Mouse (Mus musculus) lung, embryonic 16.5 days (tissue): ENCODE measurements around the gene Slc4a10. TPM values are rescaled to one million over a fixed set of nuclear protein-coding genes. Genes with fewer than 3 reads are reported as not detected.

Experiments
- ATAC-seq: fragments of 200-750 bp; cut with Nextera tagmentation; 2 replicates; pipeline ENCODE4 v1.8.0; 2017; ENCODE audit warnings: low read depth, mild to moderate bottlenecking, moderate library complexity
- H3K27ac ChIP-seq: fragments of 300-500 bp; sonication (generic); 2 replicates; pipeline ENCODE4 v1.5.1; 2014; ENCODE audit warnings: mild to moderate bottlenecking, control low read depth, low read length
- H3K27me3 ChIP-seq: fragments of 300-500 bp; sonication (generic); 2 replicates; pipeline ENCODE4 v1.6.1; 2014; ENCODE audit warnings: low read depth, low read length, mixed read lengths; ENCODE audit not compliant: control insufficient read depth, insufficient read depth
- H3K36me3 ChIP-seq: fragments of 300-500 bp; sonication (generic); 2 replicates; pipeline ENCODE4 v1.6.1; 2014; ENCODE audit warnings: low read length; ENCODE audit not compliant: control insufficient read depth, insufficient read depth
- H3K4me1 ChIP-seq: fragments of 300-500 bp; sonication (generic); replicated peaks from 2 replicates; pipeline ENCODE4 v1.6.1; 2014; ENCODE audit warnings: low read length, mixed read lengths; ENCODE audit not compliant: control insufficient read depth, insufficient read depth
- H3K4me2 ChIP-seq: fragments of 300-500 bp; sonication (generic); 2 replicates; pipeline ENCODE4 v1.6.1; 2014; ENCODE audit warnings: low read depth, low read length, control low read depth
- H3K4me3 ChIP-seq: fragments of 300-500 bp; sonication (generic); 2 replicates; pipeline ENCODE4 v1.5.1; 2014; ENCODE audit warnings: mild to moderate bottlenecking, low read length, control low read depth
- H3K9ac ChIP-seq: fragments of 300-500 bp; sonication (generic); 2 replicates; pipeline ENCODE4 v1.6.1; 2014; ENCODE audit warnings: low read length, control low read depth
- H3K9me3 ChIP-seq: fragments of 300-500 bp; sonication (generic); 2 replicates; pipeline ENCODE4 v1.6.1; 2016; ENCODE audit warnings: low read length; ENCODE audit not compliant: control insufficient read depth
- WGBS: fragments of 180-500 bp; shearing (Covaris S2); extraction: QIAGEN DNeasy Blood & Tissue Kit; methylation state at CpG from one replicate; pipeline ENCODE4 v1.1.7; 2014; 5-methylcytosine and 5-hydroxymethylcytosine counted together
- polyA plus RNA-seq: library from polyadenylated mRNA; unstranded; fragments of >200 nt; fragmentation: Nextera tagmentation; extraction: Ambion mirVana; gene quantifications from 2 replicates; pipeline ENCODE4 v1.2.1, GENCODE M21; 2015

Slc4a10 gene
- polyA plus RNA-seq, 1 experiment from 2014 or later, result 0.03 TPM

- H3K27ac ChIP-seq, result no peak overlapping the region
- H3K27me3 ChIP-seq, result no peaks in the 10 kb centered on the region
- H3K9me3 ChIP-seq, result no peaks in the 10 kb centered on the region
- H3K4me1 ChIP-seq, result no peaks in the 10 kb centered on the region
- WGBS, result 87% methylated on average over 9 of the region's 9 CpGs
- no peak overlapping the region for H3K4me3 ChIP-seq
- no peak overlapping the region for H3K9ac ChIP-seq
- H3K4me2 ChIP-seq, result no peak overlapping the region
- no peaks in the 10 kb centered on the region for H3K36me3 ChIP-seq
- no peak for ATAC-seq
These were observed 42.9 kb downstream of the Slc4a10 start for GRCm38 (mm10) chr2:62089208-62089607.

GRCm38 (mm10) chr2:62100526-62100925, 54.3 kb downstream of the Slc4a10 start:
- WGBS, result 93% methylated on average over 1 of the region's 1 CpGs

GRCm38 (mm10) chr2:62115346-62115745, 69.1 kb downstream of the Slc4a10 start:
- Histone ChIP-seq H3K4me2 (no peak overlapping the region), H3K4me3 (no peak overlapping the region), H3K9ac (no peak overlapping the region), H3K27ac (no peak overlapping the region), H3K4me1 (no peaks in the 10 kb centered on the region), H3K9me3 (no peaks in the 10 kb centered on the region), H3K27me3 (no peaks in the 10 kb centered on the region), H3K36me3 (no peaks in the 10 kb centered on the region)
- 82% methylated on average over 4 of the region's 4 CpGs for WGBS
- no peak for ATAC-seq

More at GRCm38 (mm10) chr2:62100526-62100925, 54.3 kb downstream of the Slc4a10 start:
- Histone ChIP-seq H3K9ac (no peak overlapping the region), H3K9me3 (no peaks in the 10 kb centered on the region), H3K4me1 (no peaks in the 10 kb centered on the region), H3K4me2 (no peak overlapping the region), H3K4me3 (no peak overlapping the region), H3K27ac (no peak overlapping the region), H3K27me3 (no peaks in the 10 kb centered on the region), H3K36me3 (no peaks in the 10 kb centered on the region)
- ATAC-seq, result no peak

- Histone ChIP-seq H3K36me3 (no peaks in the 10 kb centered on the region), H3K4me3 (no peak overlapping the region), H3K27me3 (no peaks in the 10 kb centered on the region), H3K4me1 (no peaks in the 10 kb centered on the region), H3K4me2 (no peak overlapping the region), H3K9me3 (no peaks in the 10 kb centered on the region), H3K27ac (no peak overlapping the region), H3K9ac (no peak overlapping the region)
- WGBS, result 91% methylated on average over 2 of the region's 2 CpGs
- ATAC-seq, result no peak
These were observed 83.7 kb downstream of the Slc4a10 start for GRCm38 (mm10) chr2:62129975-62130374.

GRCm38 (mm10) chr2:62134911-62135310, 88.6 kb downstream of the Slc4a10 start:
- no peak for ATAC-seq
- no peak overlapping the region for H3K27ac ChIP-seq
- H3K4me1 ChIP-seq, result no peaks in the 10 kb centered on the region
- 64% methylated on average over 8 of the region's 8 CpGs for WGBS
- no peak overlapping the region for H3K4me3 ChIP-seq
- H3K4me2 ChIP-seq, result no peak overlapping the region
- H3K36me3 ChIP-seq, result no peaks in the 10 kb centered on the region
- no peak overlapping the region for H3K9ac ChIP-seq
- H3K27me3 ChIP-seq, result no peaks in the 10 kb centered on the region
- no peaks in the 10 kb centered on the region for H3K9me3 ChIP-seq

GRCm38 (mm10) chr2:62147636-62148035, 101.4 kb downstream of the Slc4a10 start:
- H3K4me3 ChIP-seq, result no peak overlapping the region
- H3K27ac ChIP-seq, result no peak overlapping the region
- ATAC-seq, result no peak
- no peaks in the 10 kb centered on the region for H3K36me3 ChIP-seq
- no peak overlapping the region for H3K9ac ChIP-seq
- no peak overlapping the region for H3K4me2 ChIP-seq
- no peaks in the 10 kb centered on the region for H3K27me3 ChIP-seq
- WGBS, result 50% methylated on average over 3 of the region's 3 CpGs
- H3K4me1 ChIP-seq, result no peaks in the 10 kb centered on the region
- H3K9me3 ChIP-seq, result no peaks in the 10 kb centered on the region

GRCm38 (mm10) chr2:62149421-62149820, 103.2 kb downstream of the Slc4a10 start:
- no peak for ATAC-seq
- no peak overlapping the region for H3K27ac ChIP-seq
- H3K9me3 ChIP-seq, result no peaks in the 10 kb centered on the region
- no peak overlapping the region for H3K9ac ChIP-seq
- H3K4me1 ChIP-seq, result no peaks in the 10 kb centered on the region
- H3K27me3 ChIP-seq, result no peaks in the 10 kb centered on the region
- no peak overlapping the region for H3K4me3 ChIP-seq
- H3K36me3 ChIP-seq, result no peaks in the 10 kb centered on the region
- H3K4me2 ChIP-seq, result no peak overlapping the region

GRCm38 (mm10) chr2:62150830-62151229, 104.6 kb downstream of the Slc4a10 start:
- H3K27ac ChIP-seq, result no peak overlapping the region
- H3K4me2 ChIP-seq, result no peak overlapping the region
- H3K4me3 ChIP-seq, result no peak overlapping the region
- 41% methylated on average over 1 of the region's 1 CpGs for WGBS
- no peaks in the 10 kb centered on the region for H3K36me3 ChIP-seq
- H3K27me3 ChIP-seq, result no peaks in the 10 kb centered on the region
- H3K4me1 ChIP-seq, result no peaks in the 10 kb centered on the region
- H3K9ac ChIP-seq, result no peak overlapping the region
- no peaks in the 10 kb centered on the region for H3K9me3 ChIP-seq
- ATAC-seq, result no peak

GRCm38 (mm10) chr2:62210109-62210508, 163.8 kb downstream of the Slc4a10 start:
- no peak overlapping the region for H3K4me2 ChIP-seq
- H3K9ac ChIP-seq, result no peak overlapping the region
- H3K4me1 ChIP-seq, result peaks cover 3% of the 10 kb centered on the region; the same call in 1 of the 2 replicates
- no peak overlapping the region for H3K4me3 ChIP-seq
- H3K36me3 ChIP-seq, result no peaks in the 10 kb centered on the region
- peak overlapping the region; percentile 41 for H3K27ac ChIP-seq
- ATAC-seq, result peak; percentile 86
- no peaks in the 10 kb centered on the region for H3K27me3 ChIP-seq
- H3K9me3 ChIP-seq, result no peaks in the 10 kb centered on the region

GRCm38 (mm10) chr2:62211106-62211505, 164.8 kb downstream of the Slc4a10 start:
- ATAC-seq, result no peak
- no peak overlapping the region for H3K4me3 ChIP-seq
- no peaks in the 10 kb centered on the region for H3K27me3 ChIP-seq
- 74% methylated on average over 5 of the region's 5 CpGs for WGBS
- no peak overlapping the region for H3K9ac ChIP-seq
- H3K9me3 ChIP-seq, result no peaks in the 10 kb centered on the region
- H3K36me3 ChIP-seq, result no peaks in the 10 kb centered on the region
- H3K4me2 ChIP-seq, result no peak overlapping the region
- H3K4me1 ChIP-seq, result peaks cover 3% of the 10 kb centered on the region; the same call in 1 of the 2 replicates
- no peak overlapping the region for H3K27ac ChIP-seq
